Mouse (Mus musculus): ENCODE measurements around the gene Stxbp5l. TPM values are rescaled to one million over a fixed set of nuclear protein-coding genes. Genes with fewer than 3 reads are reported as not detected.
"Not testable (repeated sequence)": the region's sequence is repeated elsewhere in the genome, so short reads cannot be mapped to it uniquely, and the experiment has no call there.

Stxbp5l gene
- polyA plus RNA-seq, 1 experiment = 1.8 TPM

- TF ChIP-seq POLR2A (IDR thresholded peaks at IDR 0.05; ENCODE audit: low read depth, low read length) (no peak), CTCF (conservative IDR thresholded peaks at IDR 0.05; ENCODE audit: insufficient read depth, insufficient read length, low read depth, low read length) (no peak)
- 48% methylated on average over 1 of the region's 1 CpGs for WGBS
- H3K27ac ChIP-seq (ENCODE audit: insufficient read depth, low read depth, low read length) = no peak overlapping the region
- no peak overlapping the region for H3K4me3 ChIP-seq (ENCODE audit: insufficient read depth, low read depth, low read length)
- H3K4me1 ChIP-seq (ENCODE audit: control insufficient read depth, insufficient read depth, low read length) = no peaks in the 10 kb centered on the region
- no peaks in the 10 kb centered on the region for H3K27me3 ChIP-seq (replicated peaks; ENCODE audit: control insufficient read depth, insufficient read depth, low read length)
- no peaks in the 10 kb centered on the region for H3K36me3 ChIP-seq (ENCODE audit: control insufficient read depth, insufficient read depth, low read length)
- peak; percentile 9 for DNase-seq
These were observed 92.2 kb downstream of the Stxbp5l start for GRCm38 (mm10) chr16:37292593-37292992.

GRCm38 (mm10) chr16:37280206-37280605, 104.6 kb downstream of the Stxbp5l start:
- no peak for DNase-seq
- H3K36me3 ChIP-seq (ENCODE audit: control insufficient read depth, insufficient read depth, low read length) = no peaks in the 10 kb centered on the region
- no peaks in the 10 kb centered on the region for H3K27me3 ChIP-seq (replicated peaks; ENCODE audit: control insufficient read depth, insufficient read depth, low read length)
- H3K4me3 ChIP-seq (ENCODE audit: insufficient read depth, low read depth, low read length) = no peak overlapping the region
- H3K27ac ChIP-seq (ENCODE audit: insufficient read depth, low read depth, low read length) = no peak overlapping the region
- 47% methylated on average over 1 of the region's 1 CpGs for WGBS
- H3K4me1 ChIP-seq (ENCODE audit: control insufficient read depth, insufficient read depth, low read length) = no peaks in the 10 kb centered on the region
- TF ChIP-seq CTCF (conservative IDR thresholded peaks at IDR 0.05; ENCODE audit: insufficient read depth, insufficient read length, low read depth, low read length) (no peak), POLR2A (IDR thresholded peaks at IDR 0.05; ENCODE audit: low read depth, low read length) (no peak)

GRCm38 (mm10) chr16:37273681-37274080, 111.1 kb downstream of the Stxbp5l start:
- no peak for TF ChIP-seq CTCF (conservative IDR thresholded peaks at IDR 0.05; ENCODE audit: insufficient read depth, insufficient read length, low read depth, low read length)
- TF ChIP-seq POLR2A (IDR thresholded peaks at IDR 0.05; ENCODE audit: low read depth, low read length) = no peak
- H3K4me3 ChIP-seq (ENCODE audit: insufficient read depth, low read depth, low read length) = no peak overlapping the region
- H3K27ac ChIP-seq (ENCODE audit: insufficient read depth, low read depth, low read length) = no peak overlapping the region
- H3K4me1 ChIP-seq (ENCODE audit: control insufficient read depth, insufficient read depth, low read length) = no peaks in the 10 kb centered on the region
- no peaks in the 10 kb centered on the region for H3K36me3 ChIP-seq (ENCODE audit: control insufficient read depth, insufficient read depth, low read length)
- DNase-seq = no peak
- H3K27me3 ChIP-seq (replicated peaks; ENCODE audit: control insufficient read depth, insufficient read depth, low read length) = no peaks in the 10 kb centered on the region

- 55% methylated on average over 3 of the region's 3 CpGs for WGBS
- no peak for DNase-seq
- H3K4me3 ChIP-seq (ENCODE audit: insufficient read depth, low read depth, low read length) = no peak overlapping the region
- TF ChIP-seq CTCF (conservative IDR thresholded peaks at IDR 0.05; ENCODE audit: insufficient read depth, insufficient read length, low read depth, low read length) (no peak), POLR2A (IDR thresholded peaks at IDR 0.05; ENCODE audit: low read depth, low read length) (no peak)
- H3K4me1 ChIP-seq (ENCODE audit: control insufficient read depth, insufficient read depth, low read length) = no peaks in the 10 kb centered on the region
- no peak overlapping the region for H3K27ac ChIP-seq (ENCODE audit: insufficient read depth, low read depth, low read length)
- H3K36me3 ChIP-seq (ENCODE audit: control insufficient read depth, insufficient read depth, low read length) = no peaks in the 10 kb centered on the region
- no peaks in the 10 kb centered on the region for H3K27me3 ChIP-seq (replicated peaks; ENCODE audit: control insufficient read depth, insufficient read depth, low read length)
These were observed 123.1 kb downstream of the Stxbp5l start for GRCm38 (mm10) chr16:37261678-37262077.

- Histone ChIP-seq H3K27ac (ENCODE audit: insufficient read depth, low read depth, low read length) (no peak overlapping the region), H3K36me3 (ENCODE audit: control insufficient read depth, insufficient read depth, low read length) (no peaks in the 10 kb centered on the region), H3K4me1 (ENCODE audit: control insufficient read depth, insufficient read depth, low read length) (no peaks in the 10 kb centered on the region), H3K27me3 (replicated peaks; ENCODE audit: control insufficient read depth, insufficient read depth, low read length) (no peaks in the 10 kb centered on the region), H3K4me3 (ENCODE audit: insufficient read depth, low read depth, low read length) (no peak overlapping the region)
- 96% methylated on average over 1 of the region's 1 CpGs for WGBS
- no peak for TF ChIP-seq CTCF (conservative IDR thresholded peaks at IDR 0.05; ENCODE audit: insufficient read depth, insufficient read length, low read depth, low read length)
- no peak for TF ChIP-seq POLR2A (IDR thresholded peaks at IDR 0.05; ENCODE audit: low read depth, low read length)
- DNase-seq = no peak
These were observed 165.6 kb downstream of the Stxbp5l start for GRCm38 (mm10) chr16:37219151-37219550.

GRCm38 (mm10) chr16:37208783-37209182, 176.0 kb downstream of the Stxbp5l start:
- Histone ChIP-seq H3K27me3 (replicated peaks; ENCODE audit: control insufficient read depth, insufficient read depth, low read length) (no peaks in the 10 kb centered on the region), H3K36me3 (ENCODE audit: control insufficient read depth, insufficient read depth, low read length) (no peaks in the 10 kb centered on the region), H3K4me3 (ENCODE audit: insufficient read depth, low read depth, low read length) (no peak overlapping the region), H3K27ac (ENCODE audit: insufficient read depth, low read depth, low read length) (no peak overlapping the region), H3K4me1 (ENCODE audit: control insufficient read depth, insufficient read depth, low read length) (no peaks in the 10 kb centered on the region)
- DNase-seq = no peak
- TF ChIP-seq POLR2A (IDR thresholded peaks at IDR 0.05; ENCODE audit: low read depth, low read length) = no peak
- TF ChIP-seq CTCF (conservative IDR thresholded peaks at IDR 0.05; ENCODE audit: insufficient read depth, insufficient read length, low read depth, low read length) = no peak

GRCm38 (mm10) chr16:37194152-37194551, 190.6 kb downstream of the Stxbp5l start:
- Histone ChIP-seq H3K36me3 (ENCODE audit: control insufficient read depth, insufficient read depth, low read length) (no peaks in the 10 kb centered on the region), H3K4me1 (ENCODE audit: control insufficient read depth, insufficient read depth, low read length) (no peaks in the 10 kb centered on the region), H3K27me3 (replicated peaks; ENCODE audit: control insufficient read depth, insufficient read depth, low read length) (no peaks in the 10 kb centered on the region), H3K27ac (ENCODE audit: insufficient read depth, low read depth, low read length) (no peak overlapping the region), H3K4me3 (ENCODE audit: insufficient read depth, low read depth, low read length) (no peak overlapping the region)
- TF ChIP-seq CTCF (conservative IDR thresholded peaks at IDR 0.05; ENCODE audit: insufficient read depth, insufficient read length, low read depth, low read length) = no peak
- no peak for TF ChIP-seq POLR2A (IDR thresholded peaks at IDR 0.05; ENCODE audit: low read depth, low read length)
- DNase-seq = no peak

DNA sequence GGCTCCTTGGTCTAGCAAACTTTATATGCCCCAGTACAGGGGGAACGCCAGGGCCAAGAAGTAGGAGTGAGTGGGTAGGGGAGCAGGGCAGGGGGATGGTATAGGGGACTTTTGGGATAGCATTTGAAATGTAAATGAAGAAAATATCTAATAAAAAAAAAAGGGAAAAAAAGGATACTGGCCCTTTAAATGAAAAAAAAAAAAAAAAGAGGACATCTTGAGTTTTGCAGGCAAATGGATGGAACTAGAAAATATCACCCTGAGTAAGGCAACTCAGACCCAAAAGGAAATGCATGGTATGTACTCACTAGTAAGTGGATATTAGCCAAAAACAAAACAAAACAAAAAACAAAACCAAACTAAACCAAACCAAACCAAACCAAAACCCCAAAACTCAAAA, 259.6 kb downstream of the Stxbp5l start:
- H3K4me1 ChIP-seq (ENCODE audit: control insufficient read depth, insufficient read depth, low read length); H3K36me3 ChIP-seq (ENCODE audit: control insufficient read depth, insufficient read depth, low read length); H3K27me3 ChIP-seq (replicated peaks; ENCODE audit: control insufficient read depth, insufficient read depth, low read length); H3K27ac ChIP-seq (ENCODE audit: insufficient read depth, low read depth, low read length); DNase-seq; H3K4me3 ChIP-seq (ENCODE audit: insufficient read depth, low read depth, low read length): not testable (repeated sequence)
- 96% methylated on average over 1 of the region's 1 CpGs for WGBS
